Mouse (Mus musculus): ENCODE data around the gene Pde4d. TPM values are rescaled to one million over a fixed set of nuclear protein-coding genes. Genes with fewer than 3 reads are reported as not detected.
A peak's percentile ranks its signal among the peaks of the same experiment; 100 is the strongest.
"Not testable (repeated sequence)": the region's sequence is repeated elsewhere in the genome, so short reads cannot be mapped to it uniquely, and the experiment has no call there.

The Pde4d gene
- polyA plus RNA-seq, 1 experiment from 2014 or later = 12.9 TPM

GRCm38 (mm10) chr13:109888293-109888692 is 1438.5 kb downstream of the Pde4d start:
- Histone ChIP-seq H3K4me3 (ENCODE audit: low read depth, low read length) (no peak overlapping the region), H3K9me3 (replicated peaks; ENCODE audit: control insufficient read depth, low read length) (no peaks in the 10 kb centered on the region), H3K4me2 (ENCODE audit: low read depth, low read length) (no peak overlapping the region), H3K4me1 (ENCODE audit: control insufficient read depth, low read depth, low read length) (no peaks in the 10 kb centered on the region; the same call in 1 of the 2 replicates), H3K9ac (ENCODE audit: low read depth, low read length) (no peak overlapping the region), H3K36me3 (ENCODE audit: control insufficient read depth, insufficient read depth) (no peaks in the 10 kb centered on the region), H3K27me3 (ENCODE audit: control insufficient read depth, insufficient read depth, low read depth, low read length) (no peaks in the 10 kb centered on the region), H3K27ac (ENCODE audit: low read length) (no peak overlapping the region)
- ATAC-seq (ENCODE audit: low read depth) = no peak
- 72% methylated on average over 4 of the region's 4 CpGs for WGBS (ENCODE audit: insufficient replicate concordance)

- no peak overlapping the region for H3K4me3 ChIP-seq (ENCODE audit: low read depth, low read length)
- whole genome bisulfite sequencing (ENCODE audit: insufficient replicate concordance) = 54% methylated on average over 6 of the region's 6 CpGs
- no peaks in the 10 kb centered on the region for H3K9me3 ChIP-seq (replicated peaks; ENCODE audit: control insufficient read depth, low read length)
Observed at GRCm38 (mm10) chr13:109891194-109891909, 1441.6 kb downstream of the Pde4d start.

GRCm38 (mm10) chr13:109891910-109892265 is 1442.1 kb downstream of the Pde4d start:
- whole genome bisulfite sequencing (ENCODE audit: insufficient replicate concordance) = 78% methylated on average over 4 of the region's 4 CpGs
- H3K9ac ChIP-seq (ENCODE audit: low read depth, low read length) = no peak overlapping the region
- no peaks in the 10 kb centered on the region for H3K36me3 ChIP-seq (ENCODE audit: control insufficient read depth, insufficient read depth)
- H3K4me3 ChIP-seq (ENCODE audit: low read depth, low read length) = no peak overlapping the region
- ATAC-seq (ENCODE audit: low read depth) = no peak
- no peaks in the 10 kb centered on the region; the same call in 1 of the 2 replicates for H3K4me1 ChIP-seq (ENCODE audit: control insufficient read depth, low read depth, low read length)
- no peak overlapping the region for H3K4me2 ChIP-seq (ENCODE audit: low read depth, low read length)
- no peak overlapping the region for H3K27ac ChIP-seq (ENCODE audit: low read length)
- H3K9me3 ChIP-seq (replicated peaks; ENCODE audit: control insufficient read depth, low read length) = no peaks in the 10 kb centered on the region
- no peaks in the 10 kb centered on the region for H3K27me3 ChIP-seq (ENCODE audit: control insufficient read depth, insufficient read depth, low read depth, low read length)

More at GRCm38 (mm10) chr13:109891194-109891909, 1441.6 kb downstream of the Pde4d start:
- Histone ChIP-seq H3K27me3 (ENCODE audit: control insufficient read depth, insufficient read depth, low read depth, low read length) (no peaks in the 10 kb centered on the region), H3K4me2 (ENCODE audit: low read depth, low read length) (no peak overlapping the region), H3K36me3 (ENCODE audit: control insufficient read depth, insufficient read depth) (no peaks in the 10 kb centered on the region), H3K4me1 (ENCODE audit: control insufficient read depth, low read depth, low read length) (no peaks in the 10 kb centered on the region; the same call in 1 of the 2 replicates), H3K9ac (ENCODE audit: low read depth, low read length) (no peak overlapping the region), H3K27ac (ENCODE audit: low read length) (no peak overlapping the region)
- no peak for ATAC-seq (ENCODE audit: low read depth)

- peak overlapping the region; percentile 16; the same call in 1 of the 2 replicates for H3K27ac ChIP-seq (ENCODE audit: low read length)
- H3K4me3 ChIP-seq (ENCODE audit: low read depth, low read length) = no peak overlapping the region
- H3K9ac ChIP-seq (ENCODE audit: low read depth, low read length) = no peak overlapping the region
- WGBS (ENCODE audit: insufficient replicate concordance) = 69% methylated on average over 14 of the region's 14 CpGs
- H3K27me3 ChIP-seq (ENCODE audit: control insufficient read depth, insufficient read depth, low read depth, low read length) = peaks cover 14% of the 10 kb centered on the region
- H3K4me2 ChIP-seq (ENCODE audit: low read depth, low read length) = no peak overlapping the region
- peak; percentile 39; the same call in 1 of the 2 replicates for ATAC-seq (ENCODE audit: low read depth)
- no peaks in the 10 kb centered on the region for H3K36me3 ChIP-seq (ENCODE audit: control insufficient read depth, insufficient read depth)
- H3K9me3 ChIP-seq (replicated peaks; ENCODE audit: control insufficient read depth, low read length) = no peaks in the 10 kb centered on the region
- H3K4me1 ChIP-seq (ENCODE audit: control insufficient read depth, low read depth, low read length) = peaks cover 2% of the 10 kb centered on the region; the same call in 1 of the 2 replicates
Observed at GRCm38 (mm10) chr13:109899442-109900428, 1450.0 kb downstream of the Pde4d start.

GRCm38 (mm10) chr13:109901811-109902210 is 1452.1 kb downstream of the Pde4d start:
- Histone ChIP-seq H3K9me3 (replicated peaks; ENCODE audit: control insufficient read depth, low read length) (no peaks in the 10 kb centered on the region), H3K4me3 (ENCODE audit: low read depth, low read length) (peak overlapping the region; percentile 59), H3K27ac (ENCODE audit: low read length) (no peak overlapping the region), H3K27me3 (ENCODE audit: control insufficient read depth, insufficient read depth, low read depth, low read length) (peaks cover 14% of the 10 kb centered on the region), H3K4me2 (ENCODE audit: low read depth, low read length) (peak overlapping the region; percentile 73), H3K4me1 (ENCODE audit: control insufficient read depth, low read depth, low read length) (peaks cover 2% of the 10 kb centered on the region; the same call in 1 of the 2 replicates), H3K9ac (ENCODE audit: low read depth, low read length) (no peak overlapping the region), H3K36me3 (ENCODE audit: control insufficient read depth, insufficient read depth) (no peaks in the 10 kb centered on the region)
- no peak for ATAC-seq (ENCODE audit: low read depth)
- WGBS (ENCODE audit: insufficient replicate concordance) = 56% methylated on average over 5 of the region's 5 CpGs

- not testable (repeated sequence) for H3K9me3 ChIP-seq (replicated peaks; ENCODE audit: control insufficient read depth, low read length); H3K27ac ChIP-seq (ENCODE audit: low read length); H3K4me1 ChIP-seq (ENCODE audit: control insufficient read depth, low read depth, low read length); H3K36me3 ChIP-seq (ENCODE audit: control insufficient read depth, insufficient read depth)
- H3K4me2 ChIP-seq (ENCODE audit: low read depth, low read length) = peak overlapping the region; percentile 73
- peak overlapping the region; percentile 28 for H3K9ac ChIP-seq (ENCODE audit: low read depth, low read length)
- H3K27me3 ChIP-seq (ENCODE audit: control insufficient read depth, insufficient read depth, low read depth, low read length) = peaks cover 14% of the 10 kb centered on the region
- ATAC-seq (ENCODE audit: low read depth) = peak; percentile 49
- H3K4me3 ChIP-seq (ENCODE audit: low read depth, low read length) = peak overlapping the region; percentile 59
- WGBS (ENCODE audit: insufficient replicate concordance) = 1% methylated on average over 28 of the region's 28 CpGs
Observed at GRCm38 (mm10) chr13:109902460-109902854, 1452.7 kb downstream of the Pde4d start.

GRCm38 (mm10) chr13:109902855-109903763 is 1453.4 kb downstream of the Pde4d start:
- Histone ChIP-seq H3K9ac (ENCODE audit: low read depth, low read length) (peak overlapping the region; percentile 26), H3K27ac (ENCODE audit: low read length) (no peak overlapping the region), H3K4me3 (ENCODE audit: low read depth, low read length) (peak overlapping the region; percentile 59), H3K36me3 (ENCODE audit: control insufficient read depth, insufficient read depth) (no peaks in the 10 kb centered on the region), H3K9me3 (replicated peaks; ENCODE audit: control insufficient read depth, low read length) (no peaks in the 10 kb centered on the region), H3K4me2 (ENCODE audit: low read depth, low read length) (peak overlapping the region; percentile 73), H3K4me1 (ENCODE audit: control insufficient read depth, low read depth, low read length) (peaks cover 11% of the 10 kb centered on the region), H3K27me3 (ENCODE audit: control insufficient read depth, insufficient read depth, low read depth, low read length) (peaks cover 14% of the 10 kb centered on the region)
- 2% methylated on average over 83 of the region's 91 CpGs for WGBS (ENCODE audit: insufficient replicate concordance)
- ATAC-seq (ENCODE audit: low read depth) = peak; percentile 57

GRCm38 (mm10) chr13:109903764-109904510 is 1454.2 kb downstream of the Pde4d start:
- Histone ChIP-seq H3K4me3 (ENCODE audit: low read depth, low read length) (peak overlapping the region; percentile 59), H3K9me3 (replicated peaks; ENCODE audit: control insufficient read depth, low read length) (no peaks in the 10 kb centered on the region), H3K27me3 (ENCODE audit: control insufficient read depth, insufficient read depth, low read depth, low read length) (peaks cover 14% of the 10 kb centered on the region), H3K36me3 (ENCODE audit: control insufficient read depth, insufficient read depth) (no peaks in the 10 kb centered on the region), H3K9ac (ENCODE audit: low read depth, low read length) (peak overlapping the region; percentile 26; the same call in 1 of the 2 replicates), H3K27ac (ENCODE audit: low read length) (no peak overlapping the region), H3K4me2 (ENCODE audit: low read depth, low read length) (peak overlapping the region; percentile 73), H3K4me1 (ENCODE audit: control insufficient read depth, low read depth, low read length) (peaks cover 11% of the 10 kb centered on the region)
- ATAC-seq (ENCODE audit: low read depth) = no peak
- 44% methylated on average over 14 of the region's 14 CpGs for WGBS (ENCODE audit: insufficient replicate concordance)
